Mouse (Mus musculus) embryonic fibroblast, embryonic 13.5 days (primary cell): ENCODE measurements at regions not wholly inside any gene's neighbourhood (a gene's known extent, or its start where the extent isn't known, plus 50 kb on each side); places are given as distances from the start of the nearest gene placed in this dataset.

Experiments used
- CTCF ChIP-seq: IDR thresholded peaks from 2 replicates; pipeline ENCODE4 v1.5.1; 2011; ENCODE audit warnings: mild to moderate bottlenecking, control low read depth, low read length, moderate library complexity, borderline replicate concordance; ENCODE audit not compliant: insufficient read depth
- POLR2A ChIP-seq: IDR thresholded peaks from 2 replicates; pipeline ENCODE4 v1.6.1; 2011; ENCODE audit warnings: low read depth, mild to moderate bottlenecking, control low read depth, low read length, moderate library complexity

- no peak for TF ChIP-seq POLR2A
- TF ChIP-seq CTCF: no peak
These were observed 56.6 kb downstream of the Sucnr1 start for GRCm38 (mm10) chr3:60138319-60138718.
